ENCODE assay signal across 21 mouse cellular contexts in the genomic region with DNA sequence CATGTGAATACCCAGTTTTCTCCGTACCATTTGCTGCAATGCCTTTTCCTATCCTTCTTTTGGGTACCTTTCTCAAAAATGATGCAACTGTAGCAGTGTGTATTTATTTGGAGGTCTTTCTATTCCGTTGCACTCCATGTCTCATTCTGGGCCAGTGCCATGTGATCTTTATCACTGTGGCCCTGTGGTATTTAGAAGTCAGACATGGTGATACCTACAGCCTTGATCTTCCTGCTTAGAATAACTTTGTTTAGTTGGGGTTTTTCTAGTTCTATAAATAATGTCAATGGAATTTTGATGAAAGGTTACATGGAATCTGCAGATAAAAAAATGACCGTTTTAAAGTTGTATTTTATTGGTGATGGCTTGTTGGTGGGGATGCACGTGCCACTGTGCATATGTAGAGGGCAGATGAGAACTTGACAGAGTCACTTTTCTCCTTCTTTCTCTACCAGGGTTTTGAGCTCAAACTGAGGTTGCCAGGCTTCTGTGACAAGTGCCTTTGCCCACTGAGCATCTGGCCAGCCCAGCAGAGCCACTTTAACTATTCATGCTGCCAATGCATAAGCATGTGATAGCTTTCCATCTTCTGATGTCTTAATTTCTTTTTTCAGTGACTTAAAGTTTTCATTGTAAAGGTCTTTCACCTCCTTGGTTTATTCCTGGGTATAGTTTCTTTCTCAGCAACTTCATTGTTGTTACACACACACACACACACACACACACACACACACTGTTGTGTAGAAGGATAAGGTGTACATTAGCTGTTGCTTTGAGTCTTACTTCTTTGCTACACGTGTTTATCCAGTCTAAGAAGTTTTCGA.
"Had no signal": no experiment of that assay in that cellular context is flagged by ENCODE, and none has a peak within 500 bp of the region (broad histone marks: within the 10 kb centered on the region; RNA-seq: fewer than 3 reads in every experiment).

No protein-coding gene starts in this region.

- DNase-seq: kidney, adult 9 months; kidney, postnatal 14 days; kidney, postnatal 4 days; liver; lung, adult 18-20 months; lung, postnatal 10 days; lung, postnatal 36 days; right cerebral cortex, postnatal 14 days; right cerebral cortex, postnatal 4 days; thymus, adult 2 months; thymus, postnatal 25 days had no signal

- H3K27me3 ChIP-seq: limb, embryonic 13.5 days; liver, embryonic 12.5 days; liver, embryonic 15.5 days; lung, embryonic 15.5 days; megakaryocyte, embryonic 14.5 days; midbrain, embryonic 15.5 days; neural tube, embryonic 13.5 days had no signal

- H3K36me3 ChIP-seq: limb, embryonic 10.5 days; limb, embryonic 13.5 days; liver, embryonic 12.5 days; liver, embryonic 15.5 days; lung, embryonic 15.5 days; midbrain, embryonic 10.5 days; midbrain, embryonic 15.5 days; neural tube, embryonic 13.5 days had no signal

- H3K27ac ChIP-seq: limb, embryonic 10.5 days; limb, embryonic 13.5 days; liver, embryonic 12.5 days; liver, embryonic 15.5 days; lung, embryonic 15.5 days; midbrain, embryonic 10.5 days; midbrain, embryonic 15.5 days; neural tube, embryonic 13.5 days; stomach, postnatal 0 days had no signal

- ATAC-seq: liver, embryonic 12.5 days; midbrain, embryonic 15.5 days had no signal

- H3K9ac ChIP-seq: limb, embryonic 13.5 days; liver, embryonic 12.5 days; liver, embryonic 15.5 days; lung, embryonic 15.5 days; midbrain, embryonic 15.5 days; neural tube, embryonic 13.5 days had no signal

- H3K9me3 ChIP-seq: limb, embryonic 10.5 days; limb, embryonic 13.5 days; liver, embryonic 12.5 days; liver, embryonic 15.5 days; lung, embryonic 15.5 days; midbrain, embryonic 10.5 days; midbrain, embryonic 15.5 days; neural tube, embryonic 13.5 days had no signal

- H3K4me1 ChIP-seq: limb, embryonic 10.5 days; limb, embryonic 13.5 days; liver, embryonic 12.5 days; liver, embryonic 15.5 days; lung, embryonic 15.5 days; megakaryocyte, embryonic 14.5 days; midbrain, embryonic 10.5 days; midbrain, embryonic 15.5 days; neural tube, embryonic 13.5 days had no signal

- H3K4me2 ChIP-seq: limb, embryonic 13.5 days; liver, embryonic 12.5 days; liver, embryonic 15.5 days; lung, embryonic 15.5 days; midbrain, embryonic 15.5 days; neural tube, embryonic 13.5 days had no signal

- H3K4me3 ChIP-seq: limb, embryonic 10.5 days; limb, embryonic 13.5 days; liver, embryonic 12.5 days; liver, embryonic 15.5 days; lung, embryonic 15.5 days; megakaryocyte, embryonic 14.5 days; midbrain, embryonic 10.5 days; midbrain, embryonic 15.5 days; neural tube, embryonic 13.5 days had no signal
